Mouse (Mus musculus) activated CD4-positive, CD25-positive, alpha-beta regulatory T cell, adult 4 months (primary cell): Measurements from ENCODE around the gene Fam208b. TPM values are rescaled to one million over a fixed set of nuclear protein-coding genes. Genes with fewer than 3 reads are reported as not detected.
"Not testable (repeated sequence)": the region's sequence is repeated elsewhere in the genome, so short reads cannot be mapped to it uniquely, and the experiment has no call there.

Experiments
- ATAC-seq: one replicate; pipeline ENCODE4 v1.8.0; 2017
- polyA plus RNA-seq, 2 experiments: library from polyadenylated mRNA; unstranded; fragments of 100-300 nt; shearing (Covaris generic); gene quantifications; one replicate each; pipeline ENCODE4 v1.2.1; 2017

Gene Fam208b
- polyA plus RNA-seq, 2 experiments from 2014 or later: 18.6 to 19.2 TPM

DNA sequence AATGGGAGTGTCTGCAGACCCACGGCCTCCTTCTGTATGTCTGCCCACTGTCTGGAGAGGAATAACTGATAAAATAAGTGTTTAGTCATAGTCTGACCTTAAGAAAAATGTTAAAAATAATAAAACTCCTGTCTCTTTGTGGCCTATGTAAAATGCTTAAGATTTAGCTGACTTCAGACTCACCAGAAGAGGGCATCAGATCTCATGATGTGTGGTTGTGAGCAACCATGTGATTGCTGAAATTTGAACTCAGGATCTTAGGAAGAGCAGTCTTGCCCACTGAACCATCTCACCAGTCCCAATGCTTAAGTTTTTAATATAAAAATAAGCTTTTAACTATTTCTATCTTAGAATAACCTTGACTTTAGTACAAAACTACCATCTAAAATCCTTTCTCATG is 47.8 kb downstream of the Fam208b start:
- ATAC-seq: peak; percentile 43

DNA sequence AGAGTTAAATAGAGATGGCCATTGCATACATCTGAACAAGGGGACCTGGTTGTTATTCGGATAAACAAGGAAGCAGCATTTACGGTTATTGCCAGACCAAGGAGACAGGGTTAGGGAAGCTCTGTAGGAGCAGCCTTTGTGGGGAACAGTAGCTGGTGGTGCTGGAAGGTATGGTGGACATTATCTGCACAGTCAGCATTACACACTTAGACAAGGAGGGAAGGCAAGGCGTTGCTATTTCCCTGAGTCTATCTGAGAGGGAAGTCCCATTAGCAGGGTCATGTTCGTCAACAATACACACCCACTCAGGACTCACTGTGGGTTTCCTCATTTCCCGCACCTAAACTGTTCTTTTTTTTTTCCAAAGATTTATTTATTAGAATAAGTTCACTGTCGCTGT is 63.1 kb downstream of the Fam208b start:
- no peak for ATAC-seq

DNA sequence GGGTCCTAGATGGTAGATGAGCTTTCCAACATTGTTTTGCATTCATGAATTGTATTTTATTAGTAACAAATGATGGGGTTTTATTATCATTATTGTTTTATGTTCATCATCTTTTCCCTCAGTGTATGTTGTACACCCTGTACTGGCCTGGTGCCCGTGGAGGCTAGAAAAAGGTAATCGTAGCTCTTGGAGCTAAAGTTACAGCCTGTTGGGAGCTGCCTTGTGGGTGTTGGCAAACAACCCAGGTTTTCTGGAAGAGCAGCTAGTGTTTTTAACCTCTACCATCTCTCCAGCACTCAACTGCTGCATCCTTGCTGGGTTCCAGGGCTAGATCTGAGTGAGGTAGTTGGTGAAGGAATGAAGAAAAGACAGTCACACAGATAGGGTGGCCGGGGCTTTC is 63.5 kb downstream of the Fam208b start:
- ATAC-seq: no peak

DNA sequence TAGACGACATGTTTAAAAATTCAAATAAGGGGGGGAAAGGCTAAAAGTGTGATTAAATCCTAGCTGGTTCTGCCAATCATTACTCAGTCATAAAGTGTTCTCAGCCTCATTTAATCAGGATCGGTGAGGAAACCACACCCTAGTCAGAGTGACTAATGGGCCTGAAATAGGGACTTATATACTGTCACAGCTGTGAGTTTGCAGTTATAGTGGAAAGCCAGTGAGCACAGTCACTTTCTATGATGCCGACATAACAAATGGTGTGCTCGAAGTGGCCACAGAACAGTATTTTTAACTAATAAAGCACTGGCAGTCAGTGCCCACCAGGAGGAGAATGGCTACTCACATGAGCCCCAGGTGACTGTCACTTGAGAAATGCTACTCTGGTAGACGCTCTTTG is 66.0 kb downstream of the Fam208b start:
- no peak for ATAC-seq

- ATAC-seq: no peak
These were observed 66.6 kb downstream of the Fam208b start for GRCm38 (mm10) chr13:3544077-3544874.

GRCm38 (mm10) chr13:3541159-3541782 is 69.6 kb downstream of the Fam208b start:
- no peak for ATAC-seq

DNA sequence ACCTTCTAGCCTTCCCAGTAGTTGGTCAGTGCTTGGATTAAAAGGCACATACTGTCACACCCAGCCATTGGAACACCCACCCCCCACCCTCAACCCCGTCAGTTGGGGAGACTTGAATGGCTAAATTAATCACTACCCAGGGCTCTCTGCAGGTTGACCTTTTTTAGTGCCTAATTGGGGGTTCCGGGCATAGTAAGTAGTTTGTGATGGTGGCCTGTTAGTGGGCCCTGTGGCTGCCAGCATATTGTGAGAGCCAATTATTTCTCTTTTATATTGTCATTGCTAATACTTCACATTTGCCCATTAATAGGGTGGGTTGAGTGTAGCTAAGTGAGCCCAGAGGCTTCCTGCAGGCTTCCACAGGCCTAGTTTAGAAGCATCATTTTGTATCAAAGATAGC is 70.7 kb downstream of the Fam208b start:
- ATAC-seq: no peak

GRCm38 (mm10) chr13:3538969-3539562 is 71.8 kb downstream of the Fam208b start:
- ATAC-seq: no peak

DNA sequence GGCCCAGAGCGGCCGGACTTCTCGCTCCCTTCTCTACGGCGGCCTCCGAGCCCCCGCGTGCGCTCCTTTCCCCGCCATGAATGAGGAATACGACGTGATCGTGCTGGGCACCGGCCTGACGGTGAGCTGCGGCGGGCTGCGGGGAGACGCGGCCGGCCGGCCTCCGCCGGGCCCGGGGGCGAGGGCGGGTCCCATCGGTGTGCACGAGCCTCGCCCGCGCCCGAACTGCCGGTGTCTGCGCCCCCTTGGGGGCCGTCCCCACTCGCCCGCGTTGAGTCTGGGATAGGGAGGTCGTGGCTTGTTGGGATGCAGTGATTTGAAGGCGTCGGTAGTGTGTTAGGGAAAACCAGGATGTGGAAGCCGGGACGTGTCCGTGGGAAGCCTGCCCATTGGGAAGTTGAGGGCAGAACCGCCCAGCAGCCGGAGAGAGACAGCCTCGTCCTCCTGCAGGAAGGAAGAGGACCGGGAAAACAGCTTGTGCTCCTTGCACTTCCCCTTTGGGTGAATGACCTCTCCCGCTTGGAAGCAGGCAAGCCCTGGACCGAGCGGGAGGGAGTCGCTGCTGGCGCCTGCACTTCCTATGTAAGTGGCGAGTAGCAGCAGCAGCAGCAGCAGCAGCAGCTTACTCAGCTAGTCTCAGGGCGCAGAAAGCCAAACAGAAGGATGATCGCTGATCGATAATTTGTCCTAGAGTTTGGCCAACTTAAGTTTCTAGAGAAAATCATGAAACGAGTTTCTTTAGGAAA is 72.5 kb downstream of the Fam208b start:
- peak; percentile 15 for ATAC-seq

GRCm38 (mm10) chr13:3537594-3538222 is 73.2 kb downstream of the Fam208b start, which contains the start of gene Gdi2:
Gdi2 (plus strand) TSS chr13:3538063.
- ATAC-seq: peak; percentile 95

GRCm38 (mm10) chr13:3534146-3534545 is 76.8 kb downstream of the Fam208b start:
- no peak for ATAC-seq

- ATAC-seq: no peak
These were observed 78.5 kb downstream of the Fam208b start for GRCm38 (mm10) chr13:3532451-3532850.

- no peak for ATAC-seq
These were observed 79.1 kb downstream of the Fam208b start for GRCm38 (mm10) chr13:3531692-3532320.

- ATAC-seq: not testable (repeated sequence)
These were observed 79.7 kb downstream of the Fam208b start for GRCm38 (mm10) chr13:3531176-3531575.

DNA sequence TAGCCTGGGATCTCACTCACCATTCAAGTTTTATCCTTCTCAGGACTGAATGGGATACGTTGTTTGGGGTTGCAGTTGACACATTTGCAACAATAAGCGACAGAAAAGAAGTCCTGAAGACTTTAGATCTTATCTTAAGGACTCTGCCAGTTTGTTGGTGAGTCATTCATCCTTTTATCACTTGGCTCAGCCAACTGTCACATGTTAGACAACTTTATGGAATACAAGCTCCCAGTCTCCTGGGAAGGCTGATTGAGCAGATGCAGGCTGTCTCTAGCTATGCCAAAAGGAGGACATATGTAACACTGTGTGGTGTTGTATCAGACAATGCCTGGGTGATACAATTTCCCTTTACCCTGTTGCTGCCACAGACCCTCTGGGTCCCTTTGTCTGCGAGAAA is 80.5 kb downstream of the Fam208b start:
- no peak for ATAC-seq

DNA sequence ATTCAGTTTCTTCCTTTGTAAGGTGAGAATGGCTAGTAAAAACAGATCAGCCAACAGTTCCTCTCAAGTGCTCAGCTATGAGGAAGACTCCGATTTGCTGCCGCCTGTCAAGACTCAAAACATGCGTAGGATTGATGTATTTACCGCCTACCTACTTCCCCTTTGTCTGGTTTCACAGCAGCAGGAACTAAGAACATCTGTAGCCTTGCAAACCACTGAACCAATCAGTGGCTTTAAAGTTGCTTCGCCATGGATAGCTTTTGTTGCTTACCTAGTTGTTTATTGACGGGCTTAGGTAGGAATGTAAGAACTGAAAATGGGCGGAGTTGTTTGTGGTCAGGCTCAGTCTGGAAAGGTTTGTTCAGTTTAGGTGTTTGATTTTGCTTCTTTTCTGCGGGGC is 84.6 kb downstream of the Fam208b start:
- peak; percentile 97 for ATAC-seq

GRCm38 (mm10) chr13:3525611-3526051 is 85.3 kb downstream of the Fam208b start:
- no peak for ATAC-seq

DNA sequence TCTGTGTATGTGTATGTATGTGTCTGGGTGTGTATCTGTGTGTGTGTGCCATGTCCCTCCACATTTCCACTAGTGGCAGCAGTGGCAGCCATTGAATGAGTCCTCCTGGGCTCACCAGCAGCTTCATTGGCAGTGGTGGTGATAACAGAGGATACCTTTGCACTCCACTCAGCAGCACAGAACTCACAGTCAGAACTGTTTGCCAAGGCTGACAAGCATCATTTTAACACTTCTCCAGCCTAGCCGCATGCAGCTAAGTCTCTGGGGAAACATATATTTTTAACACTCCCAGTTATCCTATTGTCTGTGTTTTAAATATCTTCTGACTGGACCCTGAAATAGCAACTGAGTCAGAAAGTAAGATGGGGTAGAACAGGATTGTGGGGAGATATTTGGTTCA is 87.0 kb downstream of the Fam208b start:
- ATAC-seq: no peak

GRCm38 (mm10) chr13:3523459-3523858 is 87.4 kb downstream of the Fam208b start:
- ATAC-seq: no peak

DNA sequence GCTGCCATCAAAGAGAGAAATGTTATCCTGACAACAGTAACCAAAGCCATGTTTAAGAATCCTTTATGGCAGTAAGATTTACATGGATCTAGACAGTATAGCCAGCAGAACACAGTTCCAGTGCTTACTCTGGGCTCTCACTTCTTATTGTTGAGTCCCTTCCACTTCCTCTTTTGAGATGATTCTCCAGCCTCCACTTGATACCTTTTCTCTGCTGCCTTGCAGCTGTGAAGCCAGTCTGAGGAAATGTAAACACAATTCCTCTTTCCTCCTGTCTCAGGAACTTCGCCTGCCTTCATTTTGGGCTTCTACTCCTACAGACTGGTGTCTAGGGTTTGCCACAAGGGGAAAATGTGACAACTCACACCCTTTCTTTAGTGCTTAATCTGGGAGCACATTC is 90.9 kb downstream of the Fam208b start:
- not testable (repeated sequence) for ATAC-seq

DNA sequence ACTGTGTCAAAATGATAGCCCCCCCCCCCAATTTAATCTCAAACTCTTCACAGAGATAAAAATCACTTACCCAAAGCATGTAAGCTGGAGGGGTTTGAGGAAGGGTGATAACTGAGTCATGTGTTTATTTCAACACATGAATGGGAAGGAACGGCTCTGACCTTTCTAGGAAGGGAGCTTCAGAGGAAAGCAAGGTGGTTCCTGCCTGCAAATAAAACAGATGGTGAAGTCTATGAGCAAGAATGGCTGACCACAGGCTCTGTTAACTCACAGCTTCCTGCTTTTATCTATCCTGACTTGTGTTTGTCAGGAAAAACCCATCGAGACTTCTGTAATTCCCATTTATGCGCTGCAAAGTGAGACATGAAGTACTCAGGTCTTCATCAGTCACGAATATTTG is 91.6 kb downstream of the Fam208b start:
- ATAC-seq: not testable (repeated sequence)
